Mouse (Mus musculus) frontal cortex, adult 2 months (tissue): ENCODE results near the gene Wfdc16. TPM values are rescaled to one million over a fixed set of nuclear protein-coding genes. Genes with fewer than 3 reads are reported as not detected.
"Not testable (repeated sequence)": the region's sequence is repeated elsewhere in the genome, so short reads cannot be mapped to it uniquely, and the experiment has no call there.

Source experiments
- DNase-seq, 2 experiments: peaks; one replicate each; pipeline ENCODE4 v3.0.0; 2022; ENCODE audit warnings: low spot score in 1 of 2; ENCODE audit errors: extremely low spot score in 1 of 2
- polyA plus RNA-seq: library from polyadenylated mRNA; depleted of rRNA; stranded (reverse); fragments of >200 nt; gene quantifications from 2 replicates; pipeline ENCODE4 v1.2.3, GENCODE M21; 2012; rRNA removed

Gene Wfdc16
- polyA plus RNA-seq, 1 experiment, result not detected

DNA sequence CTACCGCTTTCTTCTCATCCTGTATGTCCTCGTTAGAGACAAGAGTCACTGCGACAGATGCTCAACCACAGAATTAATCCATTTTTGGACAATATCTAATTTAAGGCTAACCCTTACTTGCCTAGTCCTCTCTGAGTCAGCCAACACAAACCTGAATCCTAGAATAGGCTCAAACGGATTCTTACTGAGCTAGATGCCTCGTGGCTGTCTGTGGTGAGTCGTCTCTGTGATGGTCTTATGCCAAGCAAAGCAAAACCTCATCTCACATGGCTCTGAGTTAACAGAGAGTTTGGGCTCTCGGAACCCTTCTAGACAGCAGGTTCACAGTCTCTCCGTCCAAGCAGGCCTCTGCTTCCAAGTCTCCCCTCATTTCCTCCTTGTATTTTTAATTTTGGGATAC is 34.2 kb downstream of the Wfdc16 start:
- DNase-seq, result peak in 1 of 2 experiments; percentile 25

DNA sequence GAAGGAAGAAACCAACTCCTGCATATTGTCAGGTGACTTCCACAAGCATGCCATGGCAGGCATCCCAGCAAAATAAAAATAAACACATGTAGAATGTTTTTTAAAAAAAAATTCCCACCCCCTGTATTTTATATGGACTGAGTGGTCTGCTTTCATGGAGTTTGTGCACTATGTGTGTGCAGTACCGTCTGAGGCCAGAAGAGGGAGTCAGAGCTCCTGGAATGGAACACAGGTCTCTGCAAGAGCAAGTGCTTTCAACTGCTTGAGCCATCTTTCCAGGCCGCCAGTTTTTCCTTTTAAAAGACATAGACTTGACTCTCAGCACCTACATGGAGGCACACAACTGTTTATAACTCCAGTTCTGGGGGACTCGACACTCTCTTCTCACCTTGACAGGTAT is 35.1 kb downstream of the Wfdc16 start:
- DNase-seq, result no peak

DNA sequence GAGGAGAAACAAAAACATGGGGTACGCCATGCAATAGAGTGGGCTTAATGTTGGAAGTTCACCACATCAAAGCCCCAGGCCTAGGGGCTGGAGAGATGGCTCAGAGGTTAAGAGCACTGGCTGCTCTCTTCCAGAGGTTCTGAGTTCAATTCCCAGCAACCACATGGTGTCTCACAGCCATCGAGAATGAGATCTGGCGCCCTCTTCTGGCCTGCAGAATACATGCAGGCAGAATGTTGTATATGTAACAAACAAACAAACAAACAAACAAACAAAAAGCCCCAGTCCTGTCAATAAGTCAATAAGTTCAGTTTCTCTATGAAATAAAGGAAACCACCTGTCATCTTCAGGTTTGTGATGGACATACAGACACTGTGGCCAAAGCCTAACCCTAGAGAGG is 38.4 kb downstream of the Wfdc16 start:
- DNase-seq, result no peak

DNA sequence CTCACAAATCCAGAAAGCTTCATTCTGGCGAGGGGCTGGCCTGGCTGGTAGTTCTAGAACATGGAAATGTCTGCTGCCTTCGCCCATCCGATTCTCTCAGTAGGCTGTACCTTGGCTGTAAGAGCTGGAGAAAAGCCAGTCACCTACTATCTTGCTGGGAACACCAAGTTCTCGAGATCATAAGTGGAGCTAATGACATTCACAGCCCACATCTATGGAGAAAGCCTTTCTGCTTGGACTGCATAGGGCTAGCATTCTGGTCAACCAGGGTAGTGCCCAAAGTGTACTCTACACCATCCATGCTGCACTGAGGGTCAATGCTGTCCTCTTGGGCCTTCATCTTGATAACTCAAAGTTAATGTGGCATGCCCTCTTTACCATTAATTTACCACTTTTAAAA is 45.1 kb downstream of the Wfdc16 start, which contains the start of gene Eppin:
Eppin (minus strand) TSS at position 101 of the 400 bp plus-strand sequence.
- DNase-seq, result no peak

GRCm38 (mm10) chr2:164592014-164592413 is 46.6 kb downstream of the Wfdc16 start:
- DNase-seq, result peak in 1 of 2 experiments; percentile 58

DNA sequence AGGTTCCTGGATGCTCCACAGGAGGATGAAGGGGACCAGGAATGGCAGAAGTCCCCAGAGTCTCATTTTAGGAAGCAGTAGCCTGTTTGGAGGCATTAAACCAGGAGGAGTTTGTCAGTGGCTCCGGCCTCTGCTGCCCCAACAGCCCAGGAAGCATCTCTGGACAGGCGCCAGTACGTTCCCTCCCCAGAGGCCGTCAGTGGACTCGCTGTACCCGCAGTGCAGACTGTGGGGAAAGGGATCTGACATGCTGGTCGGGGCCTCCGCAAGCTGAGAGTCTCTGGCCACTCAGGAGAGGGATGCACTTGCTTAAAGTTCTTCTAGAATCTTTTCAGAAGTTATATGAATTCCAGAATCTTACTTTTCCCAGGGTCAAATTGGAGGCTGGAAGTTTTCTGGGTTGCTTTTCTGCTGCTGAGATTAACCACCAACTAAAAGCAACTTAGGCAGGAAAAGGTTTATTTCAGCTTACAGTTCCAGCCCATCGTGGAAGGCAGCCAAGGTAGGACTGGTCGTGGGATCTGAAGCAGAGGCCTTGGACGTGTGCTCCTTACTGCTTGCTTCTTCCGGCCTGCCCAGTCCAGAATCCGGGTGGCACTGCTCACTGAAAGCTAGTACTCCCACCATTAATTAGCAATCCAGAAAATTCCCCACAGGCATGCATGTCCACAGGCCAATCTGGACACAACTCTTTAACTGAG is 53.4 kb downstream of the Wfdc16 start, which contains the start of gene Wfdc6a:
Wfdc6a (minus strand) TSS at position 423 of the 701 bp plus-strand sequence.
- DNase-seq, result not testable (repeated sequence)

Other genes starting within 250 kb of the Wfdc16 start
- 0.67 and 0.68 TPM in 2 replicates for gene Slpi, start 249.7 kb downstream of the Wfdc16 start, polyA plus RNA-seq
- 1.7 and 1.8 TPM in 2 replicates for gene Rbpjl, start 235.7 kb downstream of the Wfdc16 start, polyA plus RNA-seq
- 25.8 and 25.9 TPM in 2 replicates for gene Matn4, start 233.6 kb downstream of the Wfdc16 start, polyA plus RNA-seq
- 45.0 and 46.5 TPM in 2 replicates for gene Sdc4, start 194.9 kb downstream of the Wfdc16 start, polyA plus RNA-seq
- gene Sys1, start 181.8 kb downstream of the Wfdc16 start, polyA plus RNA-seq, result 58.1 and 59.1 TPM in 2 replicates
- 9.3 and 10.0 TPM in 2 replicates for gene Gm20458, start 177.8 kb downstream of the Wfdc16 start, polyA plus RNA-seq
- gene Trp53tg5, start 165.1 kb downstream of the Wfdc16 start, polyA plus RNA-seq, result not detected in 2 replicates
- gene Dbndd2, start 152.7 kb downstream of the Wfdc16 start, polyA plus RNA-seq, result 182 and 219 TPM in 2 replicates
- gene Pigt, start 141.3 kb downstream of the Wfdc16 start, polyA plus RNA-seq, result 80.6 and 84.7 TPM in 2 replicates
- gene Wfdc2, start 76.4 kb downstream of the Wfdc16 start, polyA plus RNA-seq, result 0.76 and 1.2 TPM in 2 replicates
- not detected in 2 replicates for gene Spint3, start 65.3 kb downstream of the Wfdc16 start, polyA plus RNA-seq
- 0.12 TPM in 1 of 2 replicates, not detected in the other for gene Wfdc6a, start 53.3 kb downstream of the Wfdc16 start, polyA plus RNA-seq
- not detected in 2 replicates for gene Eppin, start 45.2 kb downstream of the Wfdc16 start, polyA plus RNA-seq
- not detected in 2 replicates for gene Wfdc6b, start 25.3 kb downstream of the Wfdc16 start, polyA plus RNA-seq
- gene Wfdc8, start 25.2 kb downstream of the Wfdc16 start, polyA plus RNA-seq, result not detected in 2 replicates
- not detected in 2 replicates for gene Wfdc10, start 17.2 kb upstream of the Wfdc16 start, polyA plus RNA-seq
- not detected in 2 replicates for gene Wfdc9, start 17.8 kb upstream of the Wfdc16 start, polyA plus RNA-seq
- gene Wfdc11, start 35.3 kb upstream of the Wfdc16 start, polyA plus RNA-seq, result not detected in 2 replicates
- not detected in 2 replicates for gene Wfdc13, start 46.3 kb upstream of the Wfdc16 start, polyA plus RNA-seq
- not detected in 2 replicates for gene Spint4, start 59.7 kb upstream of the Wfdc16 start, polyA plus RNA-seq
- not detected in 2 replicates for gene Spint5, start 76.5 kb upstream of the Wfdc16 start, polyA plus RNA-seq
- gene Wfdc3, start 107.1 kb upstream of the Wfdc16 start, polyA plus RNA-seq, result 2.4 and 3.3 TPM in 2 replicates
- 44.3 and 46.4 TPM in 2 replicates for gene Dnttip1, start 107.2 kb upstream of the Wfdc16 start, polyA plus RNA-seq
- 2.0 and 2.8 TPM in 2 replicates for gene Ube2c, start 131.1 kb upstream of the Wfdc16 start, polyA plus RNA-seq
- 0.96 and 3.9 TPM in 2 replicates for gene Tnnc2, start 141.2 kb upstream of the Wfdc16 start, polyA plus RNA-seq
- gene Snx21, start 147.0 kb upstream of the Wfdc16 start, polyA plus RNA-seq, result 59.9 and 60.9 TPM in 2 replicates
- gene Acot8, start 166.1 kb upstream of the Wfdc16 start, polyA plus RNA-seq, result 29.4 and 35.0 TPM in 2 replicates
- gene Zswim3, start 166.3 kb upstream of the Wfdc16 start, polyA plus RNA-seq, result 7.7 and 7.9 TPM in 2 replicates
- 18.5 and 19.3 TPM in 2 replicates for gene Zswim1, start 183.9 kb upstream of the Wfdc16 start, polyA plus RNA-seq
- 0.69 TPM in 1 of 2 replicates, not detected in the other for gene Spata25, start 189.7 kb upstream of the Wfdc16 start, polyA plus RNA-seq
- gene Ctsa, start 194.1 kb upstream of the Wfdc16 start, polyA plus RNA-seq, result 177 and 194 TPM in 2 replicates
- 6.6 and 6.9 TPM in 2 replicates for gene Neurl2, start 194.7 kb upstream of the Wfdc16 start, polyA plus RNA-seq
- gene Pltp, start 218.9 kb upstream of the Wfdc16 start, polyA plus RNA-seq, result 154 and 170 TPM in 2 replicates
- 47.4 and 47.7 TPM in 2 replicates for gene Pcif1, start 240.5 kb upstream of the Wfdc16 start, polyA plus RNA-seq